Mouse (Mus musculus): ENCODE results near the gene Edaradd. TPM values are rescaled to one million over a fixed set of nuclear protein-coding genes. Genes with fewer than 3 reads are reported as not detected.
A peak's percentile ranks its signal among the peaks of the same experiment; 100 is the strongest.
"Not testable (repeated sequence)": the region's sequence is repeated elsewhere in the genome, so short reads cannot be mapped to it uniquely, and the experiment has no call there.

The Edaradd gene
- total RNA-seq, 2 experiments from 2014 or later: 0.05 TPM; not detected in 1

DNA sequence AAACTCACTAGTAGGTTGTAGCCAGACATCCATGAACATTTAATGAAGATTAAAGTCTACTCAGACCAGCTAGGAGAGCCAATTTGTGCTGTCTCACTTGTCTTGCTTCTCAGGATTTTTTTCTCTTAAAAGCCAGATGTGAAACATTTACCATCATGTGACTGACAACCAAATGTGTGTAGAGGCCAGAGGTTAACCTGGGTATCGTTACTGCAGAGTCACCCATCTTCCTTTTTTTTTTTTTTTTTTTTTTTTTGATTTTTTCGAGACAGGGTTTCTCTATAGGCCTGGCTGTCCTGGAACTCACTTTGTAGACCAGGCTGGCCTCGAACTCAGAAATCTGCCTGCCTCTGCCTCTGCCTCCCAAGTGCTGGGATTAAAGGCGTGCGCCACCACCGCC is 56.1 kb downstream of the Edaradd start:
- not testable (repeated sequence) for DNase-seq
- intact Hi-C loops (cut with DNase I): loop anchor here (5.0 kb wide), 1 partner anchor 103 kb away; the partner anchor contains the start of gene Ero1lb

- intact Hi-C loops (cut with DNase I): loop anchor here (5.0 kb wide), 1 partner anchor 105 kb away; the partner anchor contains the start of gene Ero1lb
Observed at GRCm38 (mm10) chr13:12462623-12463022, 57.6 kb downstream of the Edaradd start.

DNA sequence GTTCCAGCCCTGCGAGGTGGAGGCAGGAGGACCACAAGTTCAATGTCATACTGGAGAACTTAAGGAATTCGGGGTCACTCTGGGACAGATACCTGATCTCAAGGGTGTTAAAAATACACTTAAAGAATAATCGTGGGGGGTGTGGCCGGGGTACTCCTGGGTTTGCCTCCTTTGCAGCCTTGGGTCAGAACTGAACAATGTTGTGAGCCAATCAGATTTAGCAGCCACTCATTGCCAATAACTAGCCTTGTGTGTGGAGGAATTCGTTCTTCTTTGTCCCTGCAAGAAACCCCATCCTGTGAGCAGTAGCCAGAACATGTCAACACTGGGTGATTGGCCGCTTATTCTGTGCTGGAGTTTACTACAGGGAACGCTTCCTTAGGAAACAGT is 58.5 kb downstream of the Edaradd start:
- no peak for DNase-seq
- intact Hi-C loops (cut with DNase I): loop anchor here (2.0 to 5.0 kb wide), 2 partner anchors 67 to 106 kb away; partner anchors contain the start of genes Ero1lb and Heatr1

More at GRCm38 (mm10) chr13:12462623-12463022, 57.6 kb downstream of the Edaradd start:
- DNase-seq: no peak

- intact Hi-C loops (cut with DNase I): loop anchor here (2.0 to 5.0 kb wide), 2 partner anchors 66 to 106 kb away; partner anchors contain the start of genes Ero1lb and Heatr1
Observed at GRCm38 (mm10) chr13:12460881-12461729, 59.1 kb downstream of the Edaradd start.

GRCm38 (mm10) chr13:12460443-12460842 is 59.8 kb downstream of the Edaradd start:
- intact Hi-C loops (cut with DNase I): loop anchor here (2.0 to 5.0 kb wide), 2 partner anchors 66 to 107 kb away; partner anchors contain the start of genes Ero1lb and Heatr1
- peak; percentile 48 to 52 for DNase-seq

More at GRCm38 (mm10) chr13:12460881-12461729, 59.1 kb downstream of the Edaradd start:
- DNase-seq: peak; percentile 95 to 96

DNA sequence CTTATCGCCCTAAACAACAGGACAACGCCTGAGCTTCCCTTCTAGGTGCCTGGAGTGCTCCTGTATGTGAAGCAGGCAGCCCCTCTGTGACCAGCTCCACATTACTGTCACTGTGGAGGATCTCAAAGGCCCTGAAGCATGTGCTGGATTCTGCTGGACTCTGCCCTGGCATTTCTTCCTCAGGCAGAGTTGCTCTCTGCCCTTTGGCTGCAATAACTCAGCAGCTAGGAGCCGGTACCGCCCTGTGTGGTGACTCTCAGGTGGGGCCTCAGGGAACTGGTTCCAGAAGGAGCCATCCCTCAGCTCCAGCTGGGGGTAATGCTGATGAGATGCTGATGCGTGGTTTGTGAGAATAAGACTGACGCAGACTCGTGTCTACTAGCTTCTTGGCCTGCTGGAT is 63.5 kb downstream of the Edaradd start:
- DNase-seq: no peak
- intact Hi-C loops (cut with DNase I): no loop called here

GRCm38 (mm10) chr13:12454686-12455390 is 65.4 kb downstream of the Edaradd start:
- intact Hi-C loops (cut with DNase I): no loop called here

DNA sequence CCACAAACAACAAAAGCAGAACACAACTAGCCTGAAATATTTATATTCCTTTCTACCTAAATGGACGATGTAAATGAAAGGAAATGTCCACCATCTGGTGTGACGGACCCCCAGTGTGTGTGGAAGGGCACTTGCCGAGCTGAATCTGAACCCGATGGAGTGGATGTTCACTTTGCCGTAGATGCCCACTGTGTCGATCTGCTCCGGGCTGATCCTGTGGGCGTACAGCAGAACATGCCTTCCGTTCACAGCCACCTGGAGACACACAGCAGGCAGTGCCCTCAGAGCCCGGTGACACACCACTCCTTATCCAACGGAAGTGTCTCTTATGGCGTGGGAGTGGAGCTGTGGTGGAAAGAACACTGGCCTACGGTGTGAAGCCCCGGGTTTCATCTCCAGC is 67.1 kb downstream of the Edaradd start:
- intact Hi-C loops (cut with DNase I): no loop called here

More at GRCm38 (mm10) chr13:12454686-12455390, 65.4 kb downstream of the Edaradd start:
- DNase-seq: no peak

DNA sequence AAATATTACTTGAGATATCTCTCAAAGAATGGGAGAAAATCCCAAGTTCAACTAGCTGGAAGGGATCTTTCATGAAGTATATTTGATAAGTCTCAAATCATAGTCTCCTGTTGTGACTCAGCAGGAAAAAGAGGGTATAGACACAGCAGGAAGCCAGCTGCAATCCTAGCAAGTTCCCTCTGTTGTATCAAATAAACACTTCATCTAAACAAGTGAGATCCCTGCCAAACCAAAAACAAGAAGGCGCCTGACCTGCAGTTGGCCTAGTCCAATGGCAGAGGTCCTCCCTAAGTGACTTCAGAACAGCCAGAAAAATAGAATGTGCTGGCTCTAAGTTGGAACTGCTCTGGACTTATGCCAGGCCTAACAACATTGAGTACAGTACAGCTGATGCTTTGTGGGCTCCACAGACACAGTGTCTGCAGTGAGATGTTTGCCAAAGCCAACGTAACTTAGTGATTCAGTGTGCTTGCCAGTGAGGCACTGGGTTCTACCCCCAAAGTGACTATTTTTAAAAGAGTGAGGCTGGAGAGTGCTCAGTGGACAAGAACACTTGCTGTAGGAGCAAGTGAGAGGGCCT is 78.1 kb downstream of the Edaradd start:
- peak; percentile 17 to 25 for DNase-seq
- intact Hi-C loops (cut with DNase I): no loop called here

More for the DNA sequence above, 67.1 kb downstream of the Edaradd start:
- no peak for DNase-seq

DNA sequence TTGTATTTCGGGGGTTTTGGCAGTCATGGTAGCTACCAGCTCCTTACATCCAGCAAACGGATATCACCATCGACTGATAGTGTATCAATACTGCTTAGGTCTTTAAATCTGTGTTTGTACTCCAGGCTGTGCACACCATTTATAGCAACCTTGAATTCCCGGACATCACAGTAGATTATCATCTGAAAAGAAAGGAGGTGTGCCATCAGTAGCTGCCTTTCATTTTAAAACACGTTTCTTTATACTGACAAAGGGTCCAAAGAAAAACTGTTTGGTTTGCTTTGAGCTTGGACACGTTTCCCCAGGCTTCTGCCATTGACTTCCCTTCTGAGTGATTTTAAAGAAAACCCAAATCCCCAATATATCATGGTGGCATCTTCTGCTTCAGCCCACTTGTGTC is 79.4 kb downstream of the Edaradd start:
- DNase-seq: no peak
- intact Hi-C loops (cut with DNase I): no loop called here

DNA sequence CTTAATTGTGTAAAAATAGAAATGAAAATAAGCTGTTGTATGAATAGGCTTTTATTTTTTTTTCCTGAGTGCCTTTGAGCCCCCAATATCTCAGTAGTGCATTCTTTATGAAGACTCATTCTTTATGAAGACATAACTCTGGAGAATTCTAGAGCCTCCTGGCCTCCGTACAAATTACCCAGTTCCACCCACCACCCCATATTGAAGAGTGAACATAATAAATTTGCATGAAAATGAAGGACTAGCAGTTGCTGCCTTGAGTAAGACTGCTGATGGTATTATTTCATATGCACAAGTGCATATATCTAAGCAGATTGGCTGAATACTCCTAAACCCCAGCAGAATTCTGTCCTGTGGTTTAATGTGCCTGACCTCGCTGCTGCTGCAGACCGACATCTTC is 80.7 kb downstream of the Edaradd start:
- intact Hi-C loops (cut with DNase I): no loop called here
- no peak for DNase-seq

- intact Hi-C loops (cut with DNase I): no loop called here
- no peak for DNase-seq
Observed at GRCm38 (mm10) chr13:12433843-12434242, 86.4 kb downstream of the Edaradd start.

DNA sequence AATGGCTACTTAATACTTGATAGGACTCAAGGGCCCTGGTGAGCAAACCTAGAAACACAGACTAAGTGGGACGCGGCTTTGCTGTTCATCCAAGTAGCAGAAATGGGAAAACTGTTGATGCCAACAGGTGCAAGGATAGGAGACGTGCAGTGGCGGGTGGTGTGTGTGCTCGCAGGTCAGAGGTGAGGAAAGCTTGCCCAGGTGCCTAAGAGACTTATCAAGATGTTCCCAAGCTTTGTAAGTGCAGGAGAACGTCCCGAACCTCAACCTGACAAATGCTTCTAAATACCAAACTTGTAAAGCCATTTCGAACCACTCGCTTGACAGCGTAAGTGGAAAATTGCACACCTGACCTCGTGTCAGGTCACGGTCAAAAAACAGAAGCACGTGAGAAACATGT is 91.7 kb downstream of the Edaradd start:
- intact Hi-C loops (cut with DNase I): no loop called here

More for the DNA sequence above, 91.7 kb downstream of the Edaradd start:
- DNase-seq: no peak

Other genes starting within 250 kb of the Edaradd start
- 1,000 to 10,000 TPM; 1,744 to 1,878 TPM for gene Actn2, start 179.7 kb downstream of the Edaradd start, total RNA-seq (2021)
- 10 to 100 TPM; 14.3 to 15.2 TPM for gene Heatr1, start 125.4 kb downstream of the Edaradd start, total RNA-seq (2021)
- gene Lgals8, start 55.5 kb downstream of the Edaradd start, total RNA-seq (2021): 10 to 100 TPM; 39.4 to 42.8 TPM
- 1 to 10 TPM; 2.6 to 2.7 TPM for gene Ero1lb, start 45.4 kb upstream of the Edaradd start, total RNA-seq (2021)